Mouse (Mus musculus): ENCODE measurements around the gene Sult2b1.

DNA sequence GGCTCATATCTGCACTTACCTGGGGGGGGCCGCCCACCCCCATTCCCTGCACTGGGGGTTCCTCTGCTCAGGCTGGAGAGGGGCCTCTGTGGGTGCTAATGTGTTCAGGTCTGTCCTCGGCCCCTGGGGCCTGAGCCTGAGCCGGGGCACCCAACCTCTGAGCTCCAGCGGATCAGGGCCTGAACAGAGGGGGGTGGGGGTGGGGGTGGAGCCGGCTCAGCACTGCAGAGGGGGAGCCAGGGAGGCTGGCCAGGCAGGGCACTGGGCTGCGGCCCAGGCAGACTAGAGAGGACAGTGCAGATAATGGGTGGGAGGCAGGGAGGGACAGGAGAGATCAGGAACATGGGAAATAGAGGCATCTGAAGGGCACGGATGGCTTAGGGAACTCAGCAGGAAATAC, 40.1 kb upstream of the Sult2b1 start, which contains the start of gene Kcnj14:
- TF ChIP-seq CTCF (IDR thresholded peaks at IDR 0.05; ENCODE audit: control insufficient read depth, insufficient read depth, insufficient replicate concordance, low read depth, low read length) (no peak), POLR2A (IDR thresholded peaks at IDR 0.05; ENCODE audit: control insufficient read depth, low read depth, low read length) (no peak)
